Mouse (Mus musculus): ENCODE data around the gene Tlr9.

DNA sequence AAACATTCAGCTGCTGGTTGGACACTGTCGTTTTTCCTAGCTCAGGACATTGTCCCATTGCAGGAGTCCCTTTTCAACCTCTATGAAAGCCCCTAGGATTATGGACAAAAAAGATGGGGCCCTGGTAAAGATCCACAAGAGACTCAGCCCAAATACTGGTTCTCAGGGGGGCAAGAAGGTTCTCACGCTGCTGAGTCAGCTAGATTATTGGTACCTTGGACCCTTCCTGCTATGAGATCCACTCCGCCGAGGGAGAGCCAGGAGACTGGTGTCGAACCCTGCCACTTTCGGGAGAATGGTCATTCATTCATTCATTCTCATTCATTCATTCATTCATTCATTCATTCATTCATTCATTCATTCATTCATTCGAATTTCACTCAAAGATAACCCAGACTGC lies 5.4 kb upstream of the Tlr9 start:
- TF ChIP-seq GATA1 (IDR thresholded peaks at IDR 0.05; ENCODE audit: borderline replicate concordance, low read length) (no peak), FLI1 (IDR thresholded peaks at IDR 0.05; ENCODE audit: low read length) (no peak)

Measured in megakaryocyte, embryonic 14.5 days (primary cell).